Mouse (Mus musculus) neural tube, embryonic 10.5 days (tissue): ENCODE results near the gene Fut7.
A peak's percentile ranks its signal among the peaks of the same experiment; 100 is the strongest.

Experiments
- DNase-seq: peaks from one replicate; pipeline ENCODE4 v3.0.0-alpha.2; 2017; ENCODE audit warnings: low spot score; ENCODE audit errors: extremely low spot score

Gene Fut7

DNA sequence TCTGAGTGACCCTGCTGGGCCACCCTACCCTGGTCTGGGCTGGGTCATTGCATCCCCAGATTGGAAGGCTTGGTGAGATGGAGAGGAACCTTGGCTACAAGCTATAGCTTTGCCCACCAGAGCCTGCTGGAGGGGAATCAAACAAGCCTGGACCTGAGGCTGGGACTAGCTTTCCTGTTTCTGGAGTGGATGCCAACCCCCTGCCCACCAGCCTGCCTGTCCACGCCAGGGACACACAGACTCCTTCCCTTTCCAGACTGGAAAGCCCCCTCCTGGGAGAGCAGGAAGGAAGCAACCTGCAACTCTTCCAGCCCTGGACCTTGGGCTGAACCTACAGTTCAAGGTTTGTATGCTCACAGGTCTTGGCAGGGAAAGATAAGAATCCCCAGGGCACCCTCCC, 559 bp downstream of the Fut7 start:
- DNase-seq: no peak

DNA sequence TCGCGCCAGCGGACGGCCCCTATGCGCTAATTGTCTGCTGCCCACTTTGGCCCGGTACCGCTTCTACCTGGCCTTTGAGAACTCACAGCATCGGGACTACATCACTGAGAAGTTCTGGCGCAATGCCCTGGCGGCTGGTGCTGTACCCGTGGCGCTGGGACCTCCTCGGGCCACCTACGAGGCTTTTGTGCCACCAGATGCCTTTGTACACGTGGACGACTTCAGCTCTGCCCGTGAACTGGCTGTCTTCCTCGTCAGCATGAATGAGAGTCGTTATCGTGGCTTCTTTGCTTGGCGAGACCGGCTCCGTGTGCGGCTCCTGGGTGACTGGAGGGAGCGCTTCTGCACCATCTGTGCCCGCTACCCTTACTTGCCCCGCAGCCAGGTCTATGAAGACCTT, 2.4 kb downstream of the Fut7 start:
- DNase-seq: no peak

DNA sequence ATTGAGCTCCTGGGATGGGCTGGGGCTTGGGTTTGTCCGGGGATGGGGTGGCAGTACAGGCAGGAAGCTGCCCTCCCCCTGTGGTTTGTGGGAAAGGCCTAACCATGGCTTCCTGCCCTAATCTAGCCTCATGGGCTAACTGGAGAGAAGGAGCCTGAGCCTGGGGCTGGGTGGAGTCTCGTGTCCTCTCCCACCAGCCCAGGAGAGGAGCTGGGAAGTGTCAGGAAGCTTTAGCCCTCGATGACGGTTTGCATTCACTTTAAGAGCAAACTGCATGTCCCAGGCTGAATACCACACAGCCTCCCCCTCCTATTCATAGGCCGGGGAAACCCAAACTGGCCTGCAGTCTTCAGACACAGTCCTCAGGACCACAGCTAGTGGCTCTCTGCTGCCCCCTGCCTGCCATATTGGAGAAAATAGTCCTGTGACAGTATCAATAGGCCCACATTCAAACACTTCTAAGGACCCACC, 3.7 kb downstream of the Fut7 start:
- peak; percentile 77 for DNase-seq

DNA sequence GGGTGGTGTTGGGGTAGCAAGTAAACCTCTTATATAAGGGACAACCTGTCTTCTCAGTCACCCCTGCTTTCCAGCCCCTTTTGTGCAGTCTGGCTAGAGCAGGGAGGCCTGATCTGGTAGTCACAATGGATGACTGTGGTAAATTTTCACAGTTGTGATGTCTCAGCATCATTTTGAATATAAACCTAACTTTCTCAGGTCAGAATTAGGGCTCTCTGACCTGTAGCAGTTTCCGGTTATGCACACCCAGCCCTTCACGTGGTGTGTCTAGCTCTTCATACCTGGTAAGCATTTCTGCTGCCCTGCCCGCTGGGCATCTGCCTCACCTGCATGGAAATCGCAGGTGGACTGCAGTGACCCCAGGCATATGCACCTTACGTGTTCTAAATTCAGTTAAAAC, 4.2 kb downstream of the Fut7 start:
- DNase-seq: no peak

DNA sequence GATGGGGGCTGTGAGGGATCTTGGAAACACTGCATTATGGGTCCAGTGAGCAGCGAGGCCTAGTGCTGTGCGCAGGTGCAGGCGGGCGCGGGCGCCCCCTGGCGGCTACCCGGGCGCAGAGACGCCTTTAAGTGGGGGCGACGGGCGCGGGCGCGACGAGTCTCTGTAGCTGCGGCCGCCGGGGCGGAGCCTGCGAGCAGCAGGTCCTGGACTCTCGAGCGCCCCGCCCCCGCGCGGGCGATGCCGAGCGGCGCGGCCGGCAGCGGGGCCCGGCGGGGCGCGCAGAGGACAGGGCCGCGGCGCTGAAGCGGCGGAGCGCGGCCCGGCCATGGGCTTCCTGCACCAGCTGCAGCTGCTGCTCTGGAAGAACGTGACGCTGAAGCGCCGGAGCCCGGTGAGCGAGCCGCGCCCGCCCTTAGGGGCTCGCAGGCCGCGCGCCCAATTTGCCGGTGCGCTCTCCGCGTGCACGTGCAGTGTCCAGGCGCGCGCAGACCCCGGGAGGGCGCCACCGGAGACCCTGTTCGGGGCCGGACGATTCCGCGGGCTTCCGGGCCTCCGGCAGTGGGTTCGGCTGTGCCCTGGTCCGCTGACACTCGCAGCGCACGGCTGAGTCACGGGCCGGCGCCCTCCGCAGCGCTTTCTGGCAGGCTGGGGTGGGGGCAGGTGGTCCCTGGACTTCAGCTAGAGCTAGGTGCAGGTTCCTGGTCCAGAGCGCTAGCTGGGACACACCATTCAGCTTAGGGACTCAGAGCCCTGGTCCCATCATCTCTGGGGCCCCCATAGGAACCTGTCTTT, 5.6 kb downstream of the Fut7 start, which contains the start of gene Abca2:
TSS of gene Abca2 (plus strand) at position 262 of the 795 bp plus-strand sequence.
- DNase-seq: peak; percentile 93

DNA sequence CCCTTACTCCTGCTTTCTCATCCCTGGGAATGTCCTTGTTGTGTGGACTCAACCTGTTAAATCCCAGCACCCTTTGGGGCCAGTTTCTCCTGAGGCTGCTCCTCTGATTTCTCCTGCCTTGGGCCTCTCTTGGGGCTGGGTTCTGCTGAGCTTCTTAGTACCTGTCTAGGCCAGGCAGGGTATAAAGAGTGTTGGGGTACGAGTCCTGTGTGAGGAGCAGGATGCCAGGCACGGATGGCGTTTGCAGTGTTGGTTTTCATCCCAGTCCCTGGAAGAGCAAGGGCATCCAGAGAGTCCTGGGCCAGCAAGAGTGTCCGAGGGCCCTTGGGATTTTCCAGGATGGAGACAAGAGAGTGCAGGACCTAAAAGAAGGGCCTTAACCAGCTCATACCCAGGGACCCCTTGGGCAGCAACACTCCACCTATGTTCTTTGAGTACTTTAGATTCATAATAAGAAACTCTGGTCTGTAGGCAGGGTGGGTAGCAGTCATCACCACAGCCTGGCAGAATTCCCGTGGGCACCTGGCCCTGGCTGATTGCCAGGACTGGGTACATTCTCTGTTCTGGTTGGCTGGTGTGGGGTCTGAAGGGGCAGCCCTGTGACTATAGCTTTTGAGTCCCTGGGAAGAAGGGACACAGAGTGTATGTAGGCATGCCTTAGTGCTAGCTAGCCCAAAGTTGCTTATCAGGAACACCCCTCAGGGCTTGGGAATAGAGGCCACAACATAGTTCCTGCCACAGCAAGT, 6.5 kb downstream of the Fut7 start:
- DNase-seq: no peak

DNA sequence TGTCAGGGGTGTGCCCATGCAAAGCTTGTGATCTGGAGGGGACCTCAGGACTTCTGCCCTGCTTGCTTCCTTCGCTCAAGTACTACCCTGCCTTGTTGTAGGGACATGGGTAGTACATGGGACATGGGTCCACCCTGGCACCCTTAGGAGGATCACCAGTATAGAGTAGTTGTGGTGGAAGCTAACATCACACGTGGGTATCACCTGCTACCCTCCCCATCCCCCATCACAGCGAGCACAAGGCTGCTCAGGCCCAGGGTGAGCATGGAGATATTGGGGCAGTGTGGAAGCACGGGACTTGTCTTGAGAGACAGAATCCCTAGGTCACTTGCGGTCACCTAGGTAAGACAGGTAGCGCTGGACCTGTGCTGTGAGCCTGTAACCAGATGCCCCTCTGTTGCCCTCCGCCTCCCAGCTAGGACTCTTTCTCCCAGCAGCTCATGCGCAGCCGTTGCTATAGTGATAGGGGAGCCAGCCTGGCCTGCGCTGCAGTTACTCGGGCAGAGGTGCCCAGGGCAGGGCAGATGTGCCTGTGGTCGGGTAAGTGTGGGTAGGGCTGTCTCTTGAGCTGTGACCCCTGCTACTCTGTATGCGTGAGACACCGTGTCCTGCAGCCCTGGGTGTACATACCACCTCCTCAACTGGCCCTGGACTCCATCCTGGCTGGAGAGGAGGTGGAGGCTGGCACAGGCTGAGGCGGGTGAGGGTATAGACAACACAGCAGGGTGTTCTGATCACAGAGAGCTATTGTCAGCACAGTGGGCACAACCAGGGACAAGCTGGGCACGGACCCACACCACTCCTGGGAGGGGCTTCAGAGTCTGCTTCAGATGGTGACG, 7.5 kb downstream of the Fut7 start:
- no peak for DNase-seq

DNA sequence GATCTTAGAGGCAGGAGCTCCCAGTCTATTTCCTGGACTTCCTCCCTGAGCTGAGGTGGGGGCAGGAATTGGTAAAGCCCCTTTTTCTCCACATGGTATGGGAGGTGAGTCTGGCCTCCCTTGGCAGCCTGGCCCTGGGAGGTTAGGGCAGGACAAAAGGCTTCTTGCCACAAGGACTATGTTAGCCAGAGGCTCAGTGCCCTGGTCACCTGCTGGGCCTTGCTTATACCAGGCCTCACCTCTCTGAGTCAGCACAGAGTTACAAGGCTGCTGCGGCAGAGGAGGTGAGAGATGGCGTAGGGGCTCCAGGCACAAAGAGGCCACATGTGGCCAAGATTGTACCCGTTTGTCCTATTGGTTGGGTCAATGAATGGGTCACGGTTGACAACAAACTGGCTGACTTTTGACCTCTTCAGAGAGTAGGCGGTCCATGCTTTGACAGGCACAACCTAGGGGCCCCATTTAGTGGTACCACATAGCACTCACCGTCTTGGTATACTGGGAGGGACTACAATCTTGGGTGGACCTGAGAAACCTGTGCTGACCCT, 8.3 kb downstream of the Fut7 start:
- DNase-seq: no peak

DNA sequence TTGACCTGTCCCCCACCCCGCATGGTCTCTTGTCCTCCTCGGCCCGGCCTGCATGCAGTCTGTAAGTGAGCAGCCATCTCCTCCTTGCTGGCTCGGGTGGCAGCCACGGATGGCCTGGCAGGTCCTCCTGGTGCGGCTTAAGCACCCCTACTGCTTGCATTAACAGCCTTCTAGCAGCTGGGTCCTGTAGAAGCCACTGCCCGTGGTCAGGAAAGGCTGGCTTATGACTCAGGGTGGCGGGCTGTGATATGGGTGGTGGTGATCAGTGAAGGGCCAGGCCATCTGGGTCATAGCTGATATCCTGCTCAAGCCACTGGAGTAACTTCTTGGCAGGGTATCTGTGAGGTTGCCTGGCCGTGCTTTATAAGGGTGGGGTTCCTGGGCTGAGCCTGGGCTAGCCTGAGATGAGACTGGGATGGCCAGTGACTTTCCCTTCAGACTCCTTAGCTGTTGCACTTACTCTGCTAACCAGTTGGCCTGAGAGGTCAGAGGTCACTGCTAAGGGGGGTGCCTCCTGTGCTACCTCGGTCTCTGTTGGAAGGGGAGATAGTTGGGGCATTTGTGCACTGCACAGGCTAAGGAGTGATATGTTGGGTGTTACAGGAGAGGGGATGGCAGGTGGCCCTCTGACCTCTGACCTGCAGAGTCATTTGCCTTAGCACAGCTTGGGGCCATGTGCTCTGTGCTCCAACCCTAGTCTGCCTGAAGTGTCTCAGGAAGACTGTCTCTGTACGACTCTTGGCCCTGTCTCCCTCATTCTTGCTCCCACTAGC, 9.4 kb downstream of the Fut7 start:
- no peak for DNase-seq

DNA sequence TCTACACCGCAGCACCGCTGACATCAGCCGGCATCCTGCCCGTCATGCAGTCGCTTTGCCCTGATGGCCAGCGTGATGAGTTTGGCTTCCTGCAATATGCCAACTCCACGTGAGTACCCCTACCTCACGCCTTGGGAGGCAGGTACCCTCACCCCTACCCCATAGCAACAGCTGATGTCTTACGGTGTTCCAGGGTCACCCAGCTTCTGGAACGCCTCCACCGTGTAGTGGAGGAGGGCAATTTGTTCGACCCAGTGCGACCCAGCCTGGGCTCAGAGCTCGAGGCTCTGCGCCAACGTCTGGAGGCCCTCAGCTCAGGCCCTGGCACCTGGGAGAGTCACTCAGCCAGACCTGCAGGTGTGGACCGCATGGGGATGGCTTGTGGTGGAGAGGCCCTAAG, 10.0 kb downstream of the Fut7 start:
- no peak for DNase-seq

DNA sequence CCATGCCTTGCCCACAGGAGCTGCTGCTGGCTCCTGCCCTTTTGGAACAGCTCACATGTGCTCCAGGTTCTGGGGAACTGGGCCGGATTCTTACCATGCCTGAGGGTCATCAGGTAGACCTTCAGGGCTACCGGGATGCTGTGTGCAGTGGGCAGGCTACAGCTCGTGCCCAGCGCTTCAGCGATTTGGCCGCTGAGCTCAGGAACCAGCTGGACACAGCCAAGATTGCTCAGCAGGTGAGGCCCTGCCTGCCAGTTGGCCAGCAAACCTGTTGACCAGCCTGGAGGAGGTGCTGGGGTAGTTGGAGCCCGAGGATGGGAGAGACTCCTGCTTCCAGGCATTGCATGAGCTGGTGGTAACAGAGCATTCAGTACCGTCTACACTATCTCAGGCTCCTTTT, 11.2 kb downstream of the Fut7 start:
- DNase-seq: no peak

DNA sequence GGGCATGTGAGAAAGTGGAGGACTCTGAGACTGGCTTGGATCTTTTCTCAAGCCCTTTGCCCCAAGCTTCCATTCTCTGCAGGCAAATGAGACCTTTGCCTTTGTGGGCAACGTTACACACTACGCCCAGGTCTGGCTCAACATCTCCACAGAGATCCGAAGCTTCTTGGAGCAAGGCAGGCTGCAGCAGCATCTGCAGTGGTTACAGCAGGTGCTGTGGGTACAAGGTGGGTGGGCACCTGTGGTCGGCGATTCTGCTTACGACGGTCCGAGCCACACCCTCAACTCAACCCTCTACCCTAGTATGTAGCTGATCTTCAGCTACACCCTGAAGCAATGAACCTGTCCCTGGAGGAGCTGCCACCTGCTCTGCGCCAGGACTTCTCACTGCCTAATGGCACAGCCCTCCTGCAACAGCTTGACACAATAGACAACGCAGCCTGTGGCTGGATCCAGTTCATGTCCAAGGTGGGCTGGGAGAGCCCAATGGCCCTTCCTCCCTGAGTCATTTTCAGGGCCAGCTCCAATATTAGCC, 13.3 kb downstream of the Fut7 start:
- no peak for DNase-seq

DNA sequence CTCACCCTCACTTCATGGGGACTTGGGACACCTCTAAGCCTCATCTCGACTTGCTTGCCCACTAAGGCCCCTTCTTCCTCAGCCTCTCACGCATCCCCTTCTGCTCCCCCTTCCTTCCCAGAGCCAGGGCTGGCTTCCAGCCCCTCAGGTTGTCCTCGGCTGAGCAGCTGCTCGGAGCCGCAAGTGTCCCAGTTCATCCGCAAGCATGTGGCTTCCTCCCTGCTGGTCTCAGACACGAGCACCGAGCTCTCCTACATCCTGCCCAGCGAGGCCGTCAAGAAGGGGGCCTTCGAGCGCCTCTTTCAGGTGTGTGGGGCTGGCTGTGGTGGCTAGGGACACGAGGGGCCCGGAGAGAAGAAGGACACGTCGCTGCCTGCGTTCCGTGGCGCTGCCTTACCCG, 18.0 kb downstream of the Fut7 start:
- DNase-seq: no peak

DNA sequence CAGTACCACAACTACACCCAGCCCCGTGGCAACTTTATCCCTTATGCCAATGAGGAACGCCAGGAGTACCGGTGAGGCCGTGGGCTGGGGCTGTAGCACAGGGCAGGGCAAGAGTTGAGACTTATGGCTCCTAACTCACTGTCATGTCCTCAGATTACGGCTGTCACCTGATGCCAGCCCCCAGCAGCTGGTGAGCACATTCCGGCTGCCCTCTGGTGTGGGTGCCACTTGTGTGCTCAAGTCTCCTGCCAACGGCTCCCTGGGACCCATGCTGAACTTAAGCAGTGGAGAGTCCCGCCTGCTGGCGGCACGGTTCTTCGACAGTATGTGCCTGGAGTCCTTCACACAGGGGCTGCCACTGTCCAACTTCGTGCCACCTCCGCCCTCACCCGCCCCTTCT, 19.6 kb downstream of the Fut7 start:
- DNase-seq: no peak

DNA sequence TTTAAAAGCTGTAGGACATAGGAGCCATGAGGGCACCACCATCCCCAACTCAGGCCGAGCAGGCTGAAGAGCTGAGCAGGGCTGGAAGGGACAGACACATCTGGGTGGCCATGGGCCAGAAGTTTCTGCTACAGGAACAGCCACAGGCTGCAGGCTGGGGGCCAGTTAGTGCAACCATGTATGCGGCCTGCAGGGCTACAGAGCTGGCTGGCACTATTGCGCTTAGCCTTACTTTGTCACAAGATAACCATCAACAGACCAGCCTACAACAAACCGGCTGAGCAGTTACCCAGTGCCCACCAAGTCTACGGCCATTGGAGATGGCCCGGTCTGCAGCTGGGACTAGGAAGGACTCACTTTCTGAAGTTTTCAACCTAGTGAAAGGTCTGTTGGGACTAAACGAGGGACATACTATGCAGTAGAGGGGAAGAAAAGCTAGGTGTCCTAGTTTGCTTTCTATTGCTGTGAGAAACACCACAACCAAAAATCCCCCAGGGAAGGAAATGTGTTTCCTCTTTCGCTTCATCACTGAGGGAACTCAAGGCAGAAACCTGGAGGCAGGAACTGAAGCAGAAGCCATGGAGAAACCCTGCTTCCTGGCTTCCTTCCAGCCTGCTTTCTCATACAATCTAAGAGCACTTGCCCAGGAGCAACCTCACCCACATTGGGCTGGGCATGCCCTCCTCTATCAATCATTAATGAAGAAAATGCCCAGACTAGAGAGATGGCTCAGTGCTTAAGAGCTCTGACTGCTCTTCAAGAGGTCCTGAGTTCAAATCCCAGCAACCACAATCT, 28.0 kb downstream of the Fut7 start:
- DNase-seq: no peak

DNA sequence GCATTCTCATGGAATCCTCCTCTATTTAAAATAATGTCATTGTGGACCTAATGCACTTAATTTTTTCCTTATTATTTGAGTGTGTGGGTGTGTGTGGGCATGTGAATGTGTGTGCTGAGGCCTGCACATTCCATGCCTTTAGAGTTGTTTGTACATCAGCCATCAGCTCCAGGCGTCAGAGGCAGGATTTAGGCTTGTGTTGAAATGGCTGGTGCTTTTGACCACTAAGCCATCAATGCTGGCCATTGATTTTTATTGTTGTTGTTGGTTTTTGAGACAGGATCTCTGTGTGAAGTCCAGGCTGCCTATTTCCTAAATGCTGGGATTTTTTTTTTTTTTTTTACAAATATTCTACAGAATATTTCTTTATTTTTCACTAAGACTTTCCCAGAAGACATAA, 29.9 kb downstream of the Fut7 start:
- DNase-seq: no peak

DNA sequence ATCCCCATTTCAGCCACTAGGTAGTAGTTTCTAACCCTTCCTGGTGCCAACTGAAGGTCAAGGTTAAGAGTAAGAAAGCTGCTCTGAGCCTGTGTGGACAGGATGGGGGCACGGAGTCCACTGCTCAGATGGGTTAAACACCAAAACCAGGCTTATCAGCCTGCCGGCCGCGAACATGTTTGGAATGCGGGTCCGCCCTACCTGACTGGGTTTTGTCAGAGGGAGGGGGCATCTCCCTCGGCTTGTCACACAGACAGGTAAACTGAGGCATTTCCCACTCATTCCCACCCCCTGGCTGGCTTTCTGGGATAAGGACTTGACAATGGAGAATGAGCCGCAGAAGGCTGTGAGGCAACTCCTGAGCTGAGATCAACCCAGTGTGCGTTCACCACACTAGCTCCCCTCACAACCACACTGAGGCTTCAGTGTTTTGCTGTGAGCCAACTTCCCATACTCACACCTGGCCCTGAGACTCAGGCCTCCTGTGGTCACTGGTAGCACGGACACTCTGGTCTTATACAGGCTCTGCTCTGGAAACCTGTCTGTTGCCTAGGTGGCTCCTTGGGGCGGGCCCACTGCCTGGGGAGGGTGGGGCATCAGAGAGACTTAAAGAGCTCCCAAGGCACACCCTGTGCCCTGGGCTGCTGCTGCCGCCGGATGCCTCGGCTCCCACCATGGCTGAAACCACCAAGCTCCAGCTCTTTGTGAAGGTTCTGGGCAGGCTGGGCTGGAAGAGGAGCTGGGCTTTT, 33.3 kb downstream of the Fut7 start, which contains the start of gene Clic3:
TSS of gene Clic3 (plus strand) at position 634 of the 749 bp plus-strand sequence.
- no peak for DNase-seq

DNA sequence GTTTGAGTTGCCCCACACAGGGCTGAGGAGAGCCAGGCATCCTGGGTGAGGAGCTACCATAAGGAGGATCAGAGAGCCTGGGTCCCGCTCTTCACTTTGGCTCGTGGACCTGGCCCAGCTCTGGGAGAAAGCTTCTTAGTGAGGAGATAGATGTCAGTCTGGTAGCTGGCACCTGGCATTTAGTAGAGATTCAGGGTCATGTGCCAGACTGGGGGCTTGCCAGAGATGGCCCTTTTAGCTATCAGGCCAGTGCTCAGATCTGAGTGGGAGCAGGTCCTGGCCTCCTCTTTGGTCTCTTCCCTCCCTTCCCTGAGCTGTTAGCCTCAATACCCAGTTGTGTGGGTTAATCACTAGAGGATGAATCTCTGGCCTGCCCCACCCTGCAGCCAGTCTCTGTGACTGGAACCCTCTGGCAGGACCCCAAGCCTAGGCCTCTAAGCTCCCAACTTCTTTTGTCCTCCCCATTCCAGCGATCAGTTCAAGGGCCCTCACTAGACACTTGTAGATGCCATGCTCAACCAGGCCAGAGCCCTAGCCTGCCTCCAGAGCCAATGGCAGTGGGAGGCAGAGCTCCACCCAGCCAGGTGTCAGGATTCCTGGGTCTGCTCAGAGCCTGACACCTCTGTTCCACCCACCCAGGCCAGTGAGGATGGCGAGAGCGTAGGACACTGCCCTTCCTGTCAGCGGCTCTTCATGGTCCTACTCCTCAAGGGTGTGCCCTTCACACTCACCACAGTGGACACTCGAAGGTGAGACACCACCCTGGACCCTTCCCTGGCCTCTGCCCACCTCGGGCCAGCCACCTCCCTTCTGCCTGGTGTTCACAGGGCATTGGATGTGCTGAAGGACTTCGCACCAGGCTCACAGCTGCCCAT, 34.2 kb downstream of the Fut7 start:
- DNase-seq: no peak
